Mouse (Mus musculus) left cerebral cortex, adult 8-10 months (tissue): Measurements from ENCODE around the gene Pla2g4f. TPM values are rescaled to one million over a fixed set of nuclear protein-coding genes. Genes with fewer than 3 reads are reported as not detected.
A peak's percentile ranks its signal among the peaks of the same experiment; 100 is the strongest.

Source experiments
- DNase-seq, 2 experiments: peaks; one replicate each; pipeline ENCODE4 v3.0.0; 2022; ENCODE audit warnings: low spot score in 2 of 2
- total RNA-seq, 4 experiments: library from RNA; stranded (reverse); gene quantifications; 2 replicates each; pipeline ENCODE4 v1.2.4; 2022

Gene Pla2g4f
- total RNA-seq, 4 experiments from 2014 or later, result not detected

DNA sequence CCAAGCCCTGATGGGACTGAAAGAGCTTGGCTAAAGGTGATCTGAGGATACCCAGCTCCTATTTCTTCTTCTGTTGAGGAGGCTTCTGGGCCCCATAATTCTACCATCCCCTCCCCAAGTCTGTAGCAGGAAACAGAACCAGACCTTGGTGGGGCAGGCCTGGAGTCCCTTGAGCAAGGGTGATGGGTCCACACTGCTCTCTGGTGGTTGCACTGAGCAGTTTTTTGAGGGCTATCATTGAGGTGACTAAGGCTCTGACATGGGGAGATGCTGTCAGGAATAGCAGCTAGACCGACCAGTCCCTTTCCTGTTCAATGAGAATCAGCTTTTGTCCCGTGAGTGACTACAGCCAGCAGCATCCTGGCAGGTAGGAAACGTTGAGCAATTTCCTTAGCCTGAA, 32.7 kb downstream of the Pla2g4f start:
- no peak for DNase-seq

DNA sequence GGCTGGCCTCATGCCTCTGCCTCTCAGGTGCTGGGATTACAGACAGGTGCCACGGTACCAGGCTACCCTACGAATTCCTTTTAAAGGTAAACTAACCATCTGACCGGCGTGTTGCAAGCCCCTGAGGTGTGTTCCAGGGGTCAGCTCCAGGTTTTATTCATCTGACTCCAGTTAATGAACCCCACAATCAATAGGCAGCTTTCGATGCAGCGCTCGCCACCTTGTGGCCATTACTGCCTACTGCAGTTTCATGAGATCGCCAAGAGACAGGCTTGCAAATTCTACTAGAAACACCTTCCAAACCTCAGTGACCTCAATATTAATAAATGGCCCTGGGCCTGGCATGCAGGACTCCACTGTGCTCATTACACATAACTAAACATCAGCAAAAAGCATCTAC, 34.0 kb downstream of the Pla2g4f start:
- peak in 1 of 2 experiments; percentile 53 for DNase-seq

DNA sequence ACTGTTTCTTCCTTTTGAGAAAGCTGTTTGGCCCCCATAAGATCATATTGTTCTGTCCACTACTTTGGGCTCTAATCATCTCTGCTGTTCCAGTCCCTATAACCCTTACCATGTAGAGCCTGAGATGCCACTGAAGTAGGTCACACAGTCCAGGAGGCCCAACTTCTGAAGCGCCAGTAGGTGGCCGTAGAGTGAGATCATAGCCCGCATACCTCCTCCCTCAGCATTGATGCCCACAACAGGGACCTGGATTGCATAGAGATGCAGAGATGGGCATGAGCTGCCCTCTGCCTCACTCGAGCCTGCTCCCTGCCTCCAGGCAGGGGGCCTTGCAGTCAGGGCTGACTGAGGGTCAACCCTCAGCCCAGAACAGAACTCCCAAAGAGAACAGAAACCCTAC, 37.0 kb downstream of the Pla2g4f start:
- DNase-seq, result no peak

DNA sequence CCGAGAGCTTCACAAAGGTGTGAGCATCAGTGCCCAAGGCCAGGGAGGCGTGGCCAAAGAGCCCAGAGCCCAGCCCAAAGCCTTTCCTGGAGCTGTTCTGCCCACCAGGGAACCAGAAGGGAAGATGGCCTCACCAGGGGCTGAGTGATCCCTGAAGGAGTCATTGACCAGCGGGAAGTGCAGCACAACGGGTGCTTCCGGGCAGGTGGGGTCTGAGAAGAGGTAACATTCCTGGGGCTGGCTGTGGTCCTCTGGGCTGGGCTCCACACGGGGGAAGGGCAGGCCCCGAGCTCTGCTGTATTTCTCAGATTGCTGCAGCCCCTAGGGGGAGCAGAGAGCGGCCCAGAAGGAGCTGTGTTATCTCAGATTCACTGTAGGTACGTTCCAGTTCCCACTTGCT, 45.3 kb downstream of the Pla2g4f start:
- no peak for DNase-seq

DNA sequence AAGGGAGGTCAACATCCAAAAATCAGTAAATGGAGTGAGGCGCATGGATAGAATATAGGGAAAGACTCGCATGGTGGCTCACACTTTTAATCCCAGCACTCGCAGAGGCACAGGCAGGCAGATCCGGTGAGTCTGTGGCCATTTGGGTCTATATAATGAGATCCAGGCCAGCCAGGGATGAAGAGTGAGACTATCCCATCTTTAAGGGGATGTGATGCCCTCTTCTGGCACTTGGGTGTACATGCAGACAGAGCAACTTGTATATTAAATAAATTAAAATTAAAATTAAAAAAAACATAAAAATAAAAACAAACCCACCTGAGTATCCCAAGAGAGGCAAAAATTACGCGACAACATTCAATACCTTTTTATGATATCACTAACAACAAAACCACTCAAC, 48.4 kb downstream of the Pla2g4f start:
- DNase-seq, result no peak

DNA sequence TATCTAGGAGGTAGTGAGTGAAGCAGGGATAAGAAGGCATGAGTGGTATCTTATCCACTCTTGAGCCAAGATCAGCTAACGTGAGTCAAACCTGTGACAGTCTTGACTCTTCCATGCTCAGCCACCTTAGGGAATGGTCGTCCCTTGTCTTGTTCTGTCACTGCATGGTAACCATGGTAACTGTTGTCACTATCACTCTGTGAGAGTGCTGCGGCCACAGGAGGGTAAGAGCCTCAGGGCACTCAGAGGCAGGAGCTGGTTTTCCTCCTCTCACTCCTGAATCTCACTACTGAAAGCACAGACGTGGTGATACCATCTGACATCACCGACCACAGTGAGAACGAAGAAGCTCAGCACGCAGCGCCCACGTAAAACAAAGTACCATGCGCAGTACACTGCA, 49.1 kb downstream of the Pla2g4f start:
- no peak for DNase-seq

DNA sequence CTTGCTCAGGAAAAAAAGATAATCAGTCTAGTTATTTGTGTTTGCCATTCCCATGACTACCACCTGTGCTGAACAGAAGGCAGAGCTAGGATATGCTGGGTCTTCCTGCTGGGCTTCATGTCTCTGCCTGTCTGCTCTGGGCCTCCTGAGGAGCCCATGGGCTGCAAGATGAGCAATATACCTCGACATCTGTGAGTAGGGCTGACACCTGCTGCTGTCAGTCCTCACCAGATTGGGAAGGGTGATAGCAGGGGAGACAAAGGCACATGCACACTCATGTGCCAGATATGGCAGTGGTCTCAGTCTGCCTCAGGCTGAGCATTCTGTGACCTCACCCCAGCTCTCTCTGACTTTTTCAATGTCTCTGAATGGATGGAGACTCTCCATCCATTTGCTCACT, 51.1 kb downstream of the Pla2g4f start:
- DNase-seq, result no peak

DNA sequence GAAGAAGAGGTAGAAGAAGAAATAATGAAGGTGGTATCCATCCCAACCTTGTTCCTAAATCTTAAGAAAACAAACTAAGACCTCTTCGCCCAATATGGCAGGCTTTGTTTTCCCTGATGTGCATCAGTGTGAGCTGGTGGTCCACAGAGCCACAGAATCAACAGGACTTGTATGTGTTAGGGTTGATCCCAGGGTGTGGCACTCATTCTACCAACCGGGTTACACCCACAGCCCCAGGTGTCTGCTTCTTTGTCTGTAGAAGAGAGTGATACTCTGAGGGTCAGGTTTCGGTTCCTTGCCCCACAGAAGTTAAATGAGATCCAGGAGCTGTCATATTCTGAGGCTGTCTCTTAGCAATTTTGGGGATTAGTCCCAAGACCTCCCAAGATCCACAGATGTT, 52.6 kb downstream of the Pla2g4f start:
- no peak for DNase-seq

DNA sequence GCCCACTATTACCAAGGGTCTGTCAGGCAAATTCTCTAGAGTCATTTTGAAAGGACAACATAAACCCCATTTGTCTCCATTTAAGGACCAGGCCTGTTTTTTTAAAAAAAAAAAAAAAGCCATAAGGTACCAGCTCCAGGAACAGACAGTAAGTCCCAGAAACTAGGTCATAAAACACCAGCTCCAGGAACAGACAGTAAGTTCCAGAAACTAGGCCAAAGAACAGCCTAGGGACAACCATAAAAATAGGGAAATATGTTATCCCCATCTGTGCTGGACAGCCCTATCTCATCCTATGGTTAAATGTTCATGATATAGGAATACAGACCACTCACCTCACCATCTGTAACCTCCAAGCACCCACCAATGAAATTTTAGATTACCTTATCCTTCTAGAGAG, 57.7 kb downstream of the Pla2g4f start:
- no peak for DNase-seq

DNA sequence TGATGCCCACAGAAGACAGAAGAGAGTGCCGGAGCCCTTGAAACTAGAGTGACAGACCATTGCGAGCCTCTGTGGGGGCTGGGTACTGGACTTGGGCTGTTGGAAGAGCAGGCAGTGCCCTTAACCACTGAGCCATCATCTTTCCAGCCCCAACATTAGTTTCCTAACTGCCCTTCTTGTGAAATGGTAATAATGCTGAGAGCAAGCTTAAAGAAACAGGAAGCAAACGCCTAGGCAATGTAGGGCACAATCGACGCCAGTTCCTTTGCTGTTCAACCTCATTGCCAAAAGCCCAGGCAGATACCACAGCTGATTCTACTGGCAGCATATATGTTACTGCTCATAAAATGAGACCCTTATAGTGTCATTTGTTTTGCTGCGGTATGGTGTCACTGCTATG, 61.3 kb downstream of the Pla2g4f start:
- no peak for DNase-seq

Other genes with a start within 250 kb of the Pla2g4f start
- gene Ehd4, start 159.6 kb downstream of the Pla2g4f start, total RNA-seq, result 10 to 100 TPM; 13.5 to 20.3 (median 16.0) TPM
- 10 to 100 TPM; 21.3 to 26.6 (median 22.6) TPM for gene Pla2g4e, start 68.8 kb downstream of the Pla2g4f start, total RNA-seq
- not detected for gene Pla2g4d, start 25.0 kb downstream of the Pla2g4f start, total RNA-seq
- gene Vps39, start 39.0 kb upstream of the Pla2g4f start, total RNA-seq, result 10 to 100 TPM; 64.7 to 71.1 (median 69.0) TPM
- 10 to 100 TPM; 14.2 to 18.3 (median 16.2) TPM for gene Ganc, start 89.7 kb upstream of the Pla2g4f start, total RNA-seq
- gene Tmem87a, start 89.9 kb upstream of the Pla2g4f start, total RNA-seq, result 10 to 100 TPM; 36.3 to 37.0 (median 36.4) TPM
- gene Capn3, start 141.9 kb upstream of the Pla2g4f start, total RNA-seq, result 10 to 100 TPM in 1 of 4 experiments, 1 to 10 TPM in 3; 3.5 to 12.5 (median 5.0) TPM
- gene Zfp106, start 249.7 kb upstream of the Pla2g4f start, total RNA-seq, result 100 to 1,000 TPM; 163 to 184 (median 173) TPM